Mouse (Mus musculus) midbrain, embryonic 16.5 days (tissue): ENCODE data around the gene Rnf185. TPM values are rescaled to one million over a fixed set of nuclear protein-coding genes. Genes with fewer than 3 reads are reported as not detected.

Experiments used
- ATAC-seq: fragments of 200-750 bp; cut with Nextera tagmentation; 2 replicates; pipeline ENCODE4 v1.8.0; 2017; ENCODE audit warnings: moderate TSS enrichment
- H3K27ac ChIP-seq: fragments of 300-500 bp; sonication (generic); 2 replicates; pipeline ENCODE4 v1.5.1; 2014; ENCODE audit warnings: mild to moderate bottlenecking, low read length, mixed read lengths
- H3K27me3 ChIP-seq: fragments of 300-500 bp; sonication (generic); 2 replicates; pipeline ENCODE4 v1.6.1; 2014; ENCODE audit warnings: low read depth, low read length, mixed read lengths; ENCODE audit not compliant: control insufficient read depth, insufficient read depth
- H3K36me3 ChIP-seq: fragments of 300-500 bp; sonication (generic); 2 replicates; pipeline ENCODE4 v1.6.1; 2014; ENCODE audit warnings: mild to moderate bottlenecking, low read length, moderate library complexity, mixed read lengths; ENCODE audit not compliant: control insufficient read depth, insufficient read depth
- H3K4me1 ChIP-seq: fragments of 300-500 bp; sonication (generic); 2 replicates; pipeline ENCODE4 v1.6.1; 2014; ENCODE audit warnings: mild to moderate bottlenecking, low read length, mixed read lengths; ENCODE audit not compliant: control insufficient read depth, insufficient read depth
- H3K4me2 ChIP-seq: fragments of 300-500 bp; sonication (generic); 2 replicates; pipeline ENCODE4 v1.6.1; 2014; ENCODE audit warnings: mild to moderate bottlenecking, low read length, mixed read lengths
- H3K4me3 ChIP-seq: fragments of 300-500 bp; sonication (generic); 2 replicates; pipeline ENCODE4 v1.5.1; 2014; ENCODE audit warnings: low read depth, mild to moderate bottlenecking, low read length, moderate library complexity, mixed read lengths
- H3K9ac ChIP-seq: fragments of 300-500 bp; sonication (generic); 2 replicates; pipeline ENCODE4 v1.6.1; 2014; ENCODE audit warnings: low read depth, low read length, mixed read lengths
- H3K9me3 ChIP-seq: fragments of 300-500 bp; sonication (generic); replicated peaks from 2 replicates; pipeline ENCODE4 v1.6.1; 2014; ENCODE audit warnings: mild to moderate bottlenecking, low read length, mixed read lengths; ENCODE audit not compliant: control insufficient read depth, poor library complexity, severe bottlenecking
- WGBS: fragments of 180-500 bp; shearing (Covaris S2); extraction: QIAGEN DNeasy Blood & Tissue Kit; methylation state at CpG from one replicate; pipeline ENCODE4 v1.1.7; 2014; 5-methylcytosine and 5-hydroxymethylcytosine counted together
- polyA plus RNA-seq: library from polyadenylated mRNA; unstranded; fragments of >200 nt; fragmentation: Nextera tagmentation; extraction: Ambion mirVana; gene quantifications from 2 replicates; pipeline ENCODE4 v1.2.1, GENCODE M21; 2015

Rnf185 gene
- polyA plus RNA-seq, 1 experiment from 2014 or later = 46.2 TPM

DNA sequence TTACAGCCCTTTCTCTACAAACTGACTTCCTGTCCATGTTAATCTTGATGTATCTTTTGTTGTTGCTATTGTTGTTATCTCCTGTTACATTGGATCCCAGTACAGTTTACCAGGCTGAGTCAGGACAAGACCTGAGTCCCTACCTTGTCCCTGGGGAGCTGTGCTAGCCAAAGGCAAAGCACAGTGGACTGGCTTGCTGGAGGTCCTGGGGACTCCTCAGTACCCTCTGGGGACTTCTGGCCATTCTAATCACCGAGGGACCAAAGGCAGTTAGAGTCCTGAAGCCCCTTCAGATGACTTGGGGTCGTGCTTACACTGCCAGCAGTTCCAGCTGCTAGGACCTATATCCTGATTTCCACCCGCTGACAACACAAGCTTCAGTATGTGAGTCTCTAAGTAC lies 2.3 kb upstream of the Rnf185 start:
- WGBS = 96% methylated on average over 3 of the region's 3 CpGs
- ATAC-seq = no peak
- Histone ChIP-seq H3K36me3 (no peaks in the 10 kb centered on the region), H3K9ac (no peak overlapping the region), H3K4me2 (no peak overlapping the region), H3K27ac (no peak overlapping the region), H3K27me3 (no peaks in the 10 kb centered on the region), H3K4me1 (peaks cover 20% of the 10 kb centered on the region), H3K4me3 (no peak overlapping the region), H3K9me3 (no peaks in the 10 kb centered on the region)

DNA sequence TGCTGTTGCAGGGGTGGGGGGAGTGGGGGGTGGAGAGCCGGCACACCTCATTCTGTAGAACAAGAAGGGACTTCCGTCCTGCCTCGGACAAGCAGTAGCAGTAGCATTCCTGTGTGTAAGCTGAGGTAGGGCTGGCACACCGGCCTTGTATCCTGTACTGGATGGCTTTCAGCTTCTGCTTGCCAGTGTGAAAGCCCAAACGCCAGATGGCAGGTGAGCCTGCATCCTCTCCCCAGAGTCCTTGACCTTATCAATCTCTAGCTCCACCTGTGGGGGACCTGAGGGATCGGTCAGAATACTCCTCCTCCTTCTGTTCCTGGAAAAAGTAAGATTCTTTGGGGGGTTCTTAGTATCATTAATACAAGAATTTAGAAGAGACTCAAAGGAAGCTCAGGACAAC lies 1.3 kb upstream of the Rnf185 start:
- H3K9ac ChIP-seq = no peak overlapping the region
- ATAC-seq = no peak

DNA sequence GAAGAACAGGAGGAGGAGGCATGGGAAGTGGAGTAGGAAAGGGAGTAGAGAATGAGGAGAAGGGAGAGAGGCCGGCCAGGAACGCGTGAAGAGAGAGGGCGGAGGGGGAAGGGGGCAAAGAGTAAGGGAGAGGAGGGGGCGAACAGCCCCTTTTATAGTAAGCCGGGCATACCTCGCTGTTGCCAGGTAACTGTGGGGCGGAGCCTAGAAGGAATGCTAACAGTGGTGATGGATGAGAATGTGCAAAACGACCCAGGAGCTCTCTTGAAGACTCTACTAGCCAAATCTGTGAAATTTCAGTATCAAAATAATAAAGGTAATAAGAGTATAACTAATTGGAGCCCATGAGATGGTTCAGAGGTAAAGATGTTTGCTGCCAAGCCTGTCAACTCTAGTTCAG lies 606 bp upstream of the Rnf185 start:
- Histone ChIP-seq H3K27me3 (no peaks in the 10 kb centered on the region), H3K27ac (peak overlapping the region; percentile 86), H3K36me3 (no peaks in the 10 kb centered on the region), H3K9me3 (no peaks in the 10 kb centered on the region), H3K4me1 (peaks cover 20% of the 10 kb centered on the region), H3K4me3 (peak overlapping the region; percentile 98), H3K9ac (peak overlapping the region; percentile 92), H3K4me2 (peak overlapping the region; percentile 89)
- WGBS = under 1% methylated on average over 9 of the region's 9 CpGs
- peak; percentile 67 for ATAC-seq

More for the DNA sequence above, 1.3 kb upstream of the Rnf185 start:
- Histone ChIP-seq H3K4me1 (peaks cover 20% of the 10 kb centered on the region), H3K36me3 (no peaks in the 10 kb centered on the region), H3K27ac (no peak overlapping the region), H3K9me3 (no peaks in the 10 kb centered on the region), H3K4me2 (peak overlapping the region; percentile 89), H3K27me3 (no peaks in the 10 kb centered on the region), H3K4me3 (peak overlapping the region; percentile 98)
- WGBS = 81% methylated on average over 6 of the region's 6 CpGs

DNA sequence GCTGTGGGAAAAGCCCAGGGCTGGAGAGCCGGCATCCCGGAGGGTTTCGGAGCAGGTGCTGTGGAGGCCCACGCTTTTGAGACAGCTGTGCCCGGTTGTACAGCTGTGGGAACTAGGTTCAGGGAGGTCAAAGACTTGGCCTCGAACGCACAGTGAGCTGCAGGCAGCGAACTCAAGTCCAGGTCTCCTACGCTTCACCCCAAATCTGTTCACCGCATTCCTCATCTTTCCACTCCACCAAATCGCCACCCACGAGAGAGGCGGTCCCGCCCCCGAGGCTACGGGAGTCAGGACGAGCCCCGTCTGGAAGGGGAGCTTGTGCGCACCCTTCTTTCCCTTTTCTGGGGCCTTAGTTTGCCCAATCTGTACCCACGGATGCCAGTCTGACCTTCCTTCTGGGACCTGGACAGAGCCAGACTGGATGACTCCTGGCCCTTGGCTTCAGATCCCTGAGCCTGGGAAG lies 431 bp downstream of the Rnf185 start:
- Histone ChIP-seq H3K4me3 (peak overlapping the region; percentile 98), H3K4me1 (peaks cover 20% of the 10 kb centered on the region), H3K36me3 (no peaks in the 10 kb centered on the region), H3K4me2 (peak overlapping the region; percentile 89), H3K27ac (peak overlapping the region; percentile 86), H3K27me3 (no peaks in the 10 kb centered on the region), H3K9me3 (no peaks in the 10 kb centered on the region), H3K9ac (peak overlapping the region; percentile 92)
- under 1% methylated on average over 20 of the region's 20 CpGs for WGBS
- peak; percentile 40 for ATAC-seq

DNA sequence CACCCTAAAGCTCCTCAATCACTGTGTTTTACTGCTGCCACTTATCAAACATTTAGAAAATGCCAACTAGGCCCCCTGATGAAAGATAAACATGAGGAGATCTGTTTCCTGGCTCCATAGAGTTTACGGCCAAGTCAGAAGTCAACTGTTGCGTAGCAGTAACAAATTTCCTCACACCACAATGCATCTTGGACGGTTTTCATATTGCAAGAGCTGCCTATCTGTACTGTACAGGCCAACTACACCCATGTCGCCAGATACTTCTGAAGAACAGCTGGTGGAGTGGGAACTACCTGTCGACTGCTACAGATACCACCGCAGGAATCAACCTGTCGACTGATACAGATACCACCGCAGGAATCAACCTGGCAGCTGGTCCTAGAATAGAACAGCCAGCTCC lies 7.3 kb downstream of the Rnf185 start:
- Histone ChIP-seq H3K36me3 (no peaks in the 10 kb centered on the region), H3K4me2 (no peak overlapping the region), H3K4me3 (no peak overlapping the region), H3K27ac (no peak overlapping the region), H3K4me1 (peaks cover under 1% of the 10 kb centered on the region), H3K9me3 (no peaks in the 10 kb centered on the region), H3K27me3 (no peaks in the 10 kb centered on the region), H3K9ac (no peak overlapping the region)
- WGBS = 96% methylated on average over 8 of the region's 8 CpGs
- no peak for ATAC-seq

- no peaks in the 10 kb centered on the region for H3K36me3 ChIP-seq
- WGBS = 87% methylated on average over 2 of the region's 2 CpGs
- no peak overlapping the region for H3K9ac ChIP-seq
- no peaks in the 10 kb centered on the region for H3K4me1 ChIP-seq
- no peaks in the 10 kb centered on the region for H3K9me3 ChIP-seq
- no peak for ATAC-seq
- no peak overlapping the region for H3K27ac ChIP-seq
- no peak overlapping the region for H3K4me2 ChIP-seq
- H3K4me3 ChIP-seq = no peak overlapping the region
- H3K27me3 ChIP-seq = no peaks in the 10 kb centered on the region
Observed at GRCm38 (mm10) chr11:3443091-3443490, 9.1 kb downstream of the Rnf185 start.

DNA sequence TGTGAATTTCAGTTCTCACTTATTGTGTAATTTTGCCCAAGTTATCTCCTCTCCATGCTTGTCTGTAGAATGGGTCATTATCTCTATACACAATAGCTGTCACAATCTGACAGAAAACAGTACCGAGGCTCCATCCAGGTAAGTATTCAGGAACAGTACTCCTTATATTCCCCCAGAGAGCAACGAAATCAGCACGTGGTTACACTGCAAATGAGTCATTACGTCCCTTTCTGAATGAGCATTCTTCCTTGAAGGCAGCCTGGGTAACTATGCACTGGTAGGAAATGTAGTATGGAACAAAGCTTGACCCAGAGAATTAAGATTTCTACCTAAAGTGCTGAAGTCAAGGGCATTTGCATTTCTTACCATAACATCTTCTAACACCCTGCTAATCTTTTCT lies 9.5 kb downstream of the Rnf185 start:
- Histone ChIP-seq H3K9me3 (no peaks in the 10 kb centered on the region), H3K36me3 (no peaks in the 10 kb centered on the region), H3K9ac (no peak overlapping the region), H3K4me2 (no peak overlapping the region), H3K27ac (no peak overlapping the region), H3K4me1 (no peaks in the 10 kb centered on the region), H3K27me3 (no peaks in the 10 kb centered on the region), H3K4me3 (no peak overlapping the region)
- 83% methylated on average over 4 of the region's 4 CpGs for whole genome bisulfite sequencing
- ATAC-seq = no peak

GRCm38 (mm10) chr11:3441696-3442443 lies 10.3 kb downstream of the Rnf185 start:
- H3K4me3 ChIP-seq = no peak overlapping the region
- no peak overlapping the region for H3K27ac ChIP-seq
- H3K4me1 ChIP-seq = no peaks in the 10 kb centered on the region
- no peak for ATAC-seq
- no peaks in the 10 kb centered on the region for H3K9me3 ChIP-seq
- H3K4me2 ChIP-seq = no peak overlapping the region
- H3K27me3 ChIP-seq = no peaks in the 10 kb centered on the region
- no peaks in the 10 kb centered on the region for H3K36me3 ChIP-seq
- no peak overlapping the region for H3K9ac ChIP-seq

- no peak overlapping the region for H3K4me3 ChIP-seq
- H3K36me3 ChIP-seq = no peaks in the 10 kb centered on the region
- H3K4me1 ChIP-seq = no peaks in the 10 kb centered on the region
- no peak overlapping the region for H3K27ac ChIP-seq
- no peaks in the 10 kb centered on the region for H3K9me3 ChIP-seq
- no peak for ATAC-seq
- H3K4me2 ChIP-seq = no peak overlapping the region
- H3K27me3 ChIP-seq = no peaks in the 10 kb centered on the region
- no peak overlapping the region for H3K9ac ChIP-seq
- WGBS = 89% methylated on average over 1 of the region's 1 CpGs
Observed at GRCm38 (mm10) chr11:3437621-3438020, 14.5 kb downstream of the Rnf185 start.
